Mouse (Mus musculus) WW6 (cell line): ENCODE data around the gene Frmd4b.
A peak's percentile ranks its signal among the peaks of the same experiment; 100 is the strongest.

Experiments
- DNase-seq: peaks from one replicate; pipeline ENCODE4 v3.0.0-alpha.2; 2013; ENCODE audit warnings: low read depth, low spot score

Gene Frmd4b

DNA sequence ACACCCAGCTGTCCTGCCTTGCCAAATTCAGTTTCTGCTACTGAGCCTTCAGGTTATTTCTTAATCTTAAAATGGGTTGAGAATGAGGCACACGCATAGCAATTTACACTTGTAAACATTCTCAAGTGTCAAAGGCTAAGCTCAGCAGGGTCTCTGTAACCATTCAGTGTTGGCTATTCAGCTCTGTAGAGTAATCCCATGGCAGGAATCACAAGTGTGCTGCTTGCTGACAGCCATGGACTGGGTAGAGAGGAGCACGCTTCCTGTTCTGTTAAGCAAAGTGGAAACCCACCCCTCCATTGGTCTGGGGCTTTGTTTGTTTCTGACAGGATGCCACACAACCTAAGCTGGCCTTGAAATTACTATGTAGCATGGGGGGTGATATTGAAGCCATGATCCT lies 246.4 kb downstream of the Frmd4b start:
- no peak for DNase-seq

GRCm38 (mm10) chr6:97370460-97370859 lies 246.9 kb downstream of the Frmd4b start:
- no peak for DNase-seq

- no peak for DNase-seq
Measured at GRCm38 (mm10) chr6:97363846-97364245, 253.5 kb downstream of the Frmd4b start.

GRCm38 (mm10) chr6:97357606-97358005 lies 259.7 kb downstream of the Frmd4b start:
- DNase-seq = peak; percentile 100

GRCm38 (mm10) chr6:97356612-97357011 lies 260.7 kb downstream of the Frmd4b start:
- DNase-seq = no peak

- DNase-seq = no peak
Measured at GRCm38 (mm10) chr6:97355141-97355540, 262.2 kb downstream of the Frmd4b start.

GRCm38 (mm10) chr6:97353933-97354332 lies 263.4 kb downstream of the Frmd4b start:
- DNase-seq = no peak

- DNase-seq = no peak
Measured at GRCm38 (mm10) chr6:97353371-97353770, 264.0 kb downstream of the Frmd4b start.

GRCm38 (mm10) chr6:97352505-97353154 lies 264.7 kb downstream of the Frmd4b start:
- DNase-seq = no peak

GRCm38 (mm10) chr6:97349355-97350138 lies 267.8 kb downstream of the Frmd4b start:
- no peak for DNase-seq

DNA sequence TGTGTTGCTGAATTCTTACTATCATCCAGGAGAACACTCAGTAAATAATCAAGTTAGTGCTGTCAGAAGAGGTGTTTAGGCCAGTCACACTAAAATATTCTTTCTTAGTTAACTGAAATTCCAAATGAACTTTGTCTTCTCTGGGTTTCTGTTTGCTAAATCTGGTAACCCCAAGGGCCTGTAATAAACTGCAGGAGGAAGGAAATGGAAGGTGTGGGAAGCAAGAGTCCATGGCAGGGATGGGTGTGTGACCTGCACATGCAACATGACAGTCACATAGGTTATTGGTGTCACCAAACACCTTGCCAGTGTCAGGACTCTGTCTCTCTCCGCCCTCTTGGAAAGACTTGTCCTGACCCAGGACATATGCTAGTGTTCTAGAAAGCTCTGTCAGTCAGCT lies 270.4 kb downstream of the Frmd4b start:
- no peak for DNase-seq

DNA sequence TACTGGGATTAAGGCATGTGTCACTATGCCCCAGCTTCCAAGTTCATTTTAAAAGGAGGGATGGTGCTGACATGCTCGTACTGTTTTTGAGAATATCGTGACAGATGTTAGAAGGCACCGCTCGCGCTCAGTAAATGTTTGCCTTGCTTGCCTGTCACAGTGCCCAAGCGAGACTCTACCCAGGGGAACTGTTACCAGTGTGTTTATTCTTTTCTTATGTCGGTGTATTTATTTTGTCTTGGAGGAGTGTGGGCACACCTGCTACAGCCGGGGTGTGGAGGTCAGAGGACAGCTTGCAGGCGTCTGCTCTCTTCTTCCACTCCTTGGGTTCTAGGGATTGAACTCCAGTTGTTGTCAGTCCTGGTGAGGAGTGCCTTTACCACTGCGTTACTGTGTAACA lies 270.8 kb downstream of the Frmd4b start:
- no peak for DNase-seq

GRCm38 (mm10) chr6:97345921-97346320 lies 271.4 kb downstream of the Frmd4b start:
- DNase-seq = no peak

DNA sequence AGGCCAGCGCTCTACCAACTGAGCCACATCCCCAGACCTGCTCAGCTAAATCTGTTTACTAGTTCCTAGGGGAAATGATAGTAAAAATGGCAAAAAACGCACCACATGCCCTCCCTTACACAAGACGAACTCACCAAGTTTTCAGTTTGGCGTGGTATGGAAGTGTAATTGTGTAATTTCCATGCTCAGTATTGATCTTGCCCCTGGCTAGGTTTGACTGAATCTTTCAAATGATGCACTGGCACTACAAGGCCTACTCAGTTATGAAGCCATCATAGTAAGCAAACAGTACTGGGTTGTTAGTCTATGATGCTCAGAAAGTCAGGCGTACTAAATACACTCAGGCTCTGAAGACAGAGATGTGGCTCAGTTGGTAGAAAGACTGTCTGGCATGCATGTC lies 275.2 kb downstream of the Frmd4b start:
- no peak for DNase-seq

- DNase-seq = no peak
Measured at GRCm38 (mm10) chr6:97341628-97342027, 275.7 kb downstream of the Frmd4b start.

- DNase-seq = no peak
Measured at GRCm38 (mm10) chr6:97341148-97341547, 276.2 kb downstream of the Frmd4b start.

DNA sequence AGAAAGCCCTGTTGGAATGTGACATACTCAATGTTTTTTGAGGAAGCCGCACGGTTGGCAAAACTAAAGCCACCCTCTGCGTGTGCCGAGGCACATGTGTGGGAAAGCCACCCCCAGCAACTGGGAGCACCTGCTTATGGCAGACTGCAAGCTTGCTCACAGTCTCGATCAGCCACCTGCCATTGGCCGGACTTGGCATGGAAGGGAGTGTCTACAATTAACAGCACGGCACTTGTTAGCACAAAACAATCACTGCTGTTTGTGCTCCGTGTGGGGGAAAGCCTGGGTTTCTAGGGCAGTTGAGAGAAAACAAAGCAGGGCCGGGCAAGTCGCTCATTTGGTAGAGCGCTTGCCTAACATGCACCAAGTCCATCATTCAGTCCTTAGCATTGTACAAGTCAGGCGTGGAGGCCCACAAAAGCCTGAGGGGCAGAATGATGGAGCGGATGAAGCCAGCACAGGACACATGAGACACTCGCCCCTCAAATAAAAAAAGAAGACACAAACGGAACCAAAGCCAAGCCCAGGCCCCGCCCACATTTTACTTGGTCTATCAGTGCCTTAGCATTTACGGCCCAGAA lies 277.0 kb downstream of the Frmd4b start:
- DNase-seq = no peak

GRCm38 (mm10) chr6:97339271-97339681 lies 278.1 kb downstream of the Frmd4b start:
- no peak for DNase-seq

- DNase-seq = no peak
Measured at GRCm38 (mm10) chr6:97338843-97339242, 278.5 kb downstream of the Frmd4b start.

DNA sequence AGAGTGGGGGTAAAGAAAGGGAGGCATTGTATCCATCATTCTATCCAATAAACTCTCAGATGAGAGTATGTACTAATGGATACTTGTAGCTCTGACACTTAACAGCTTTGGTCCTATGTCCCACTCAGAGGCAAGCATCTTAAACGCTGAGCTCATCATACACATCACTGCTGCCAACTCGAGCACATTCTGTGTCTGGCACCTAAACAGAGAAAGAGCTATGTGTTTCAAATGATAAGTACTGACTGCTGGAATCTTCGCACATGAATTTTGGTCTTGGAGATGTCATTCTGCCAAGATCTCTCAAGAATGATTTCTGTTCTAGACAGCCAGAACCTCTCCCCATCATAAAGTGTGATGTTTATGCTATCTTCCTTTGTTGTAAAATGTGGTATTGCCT lies 284.0 kb downstream of the Frmd4b start:
- DNase-seq = no peak

DNA sequence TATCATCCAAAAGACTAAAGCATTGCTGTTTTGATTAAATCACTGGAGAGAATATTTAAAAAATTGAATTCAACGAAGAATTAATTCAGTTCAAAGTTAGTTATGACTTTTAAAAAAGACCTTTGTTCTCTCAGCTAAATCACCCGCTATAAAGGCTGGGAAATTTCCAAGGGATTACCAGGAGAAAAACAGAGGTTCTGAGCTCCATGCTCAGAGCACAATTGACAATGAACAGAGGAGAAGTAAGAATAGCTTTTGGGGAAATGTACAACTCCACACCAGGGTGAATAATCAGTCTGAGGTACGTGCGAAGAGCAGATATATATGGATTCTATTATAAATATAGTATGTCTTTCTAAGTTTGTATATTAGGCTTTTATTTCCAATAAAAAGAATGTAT lies 293.4 kb downstream of the Frmd4b start:
- no peak for DNase-seq

DNA sequence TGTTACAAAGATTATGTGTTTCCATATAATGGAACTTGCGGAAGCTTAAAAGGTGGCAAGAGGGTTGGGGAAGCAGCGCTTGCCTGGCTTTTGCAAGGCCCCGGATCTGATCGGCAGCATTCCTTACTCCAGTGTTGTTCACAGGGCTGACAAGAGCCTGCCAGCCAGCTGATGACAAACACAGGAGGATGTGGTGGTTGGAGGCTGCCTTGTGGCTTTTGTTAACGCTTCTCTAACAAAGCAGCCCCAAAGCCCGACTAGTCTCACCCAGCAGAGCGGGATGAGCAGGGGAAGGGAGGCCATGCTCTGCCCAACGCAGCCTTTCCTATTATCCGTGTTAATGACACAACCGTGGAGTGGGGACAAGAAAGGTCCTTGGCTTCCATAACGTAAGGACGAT lies 295.2 kb downstream of the Frmd4b start:
- DNase-seq = no peak

- DNase-seq = no peak
Measured at GRCm38 (mm10) chr6:97321156-97321555, 296.2 kb downstream of the Frmd4b start.
